Mouse (Mus musculus) c-Kit-positive CD71-negative TER-119-negative erythroid progenitor cells, embryonic 14.5 days (primary cell): ENCODE measurements around the gene Tas1r2.

Experiments used
- DNase-seq: peaks from one replicate; pipeline ENCODE4 v3.0.0-alpha.2; 2013; ENCODE audit warnings: low read depth

Gene Tas1r2

GRCm38 (mm10) chr4:139705986-139706385 is 52.6 kb downstream of the Tas1r2 start:
- DNase-seq = no peak

- DNase-seq = no peak
Observed at GRCm38 (mm10) chr4:139710467-139711334, 57.4 kb downstream of the Tas1r2 start.

GRCm38 (mm10) chr4:139715241-139715932 is 62.0 kb downstream of the Tas1r2 start:
- no peak for DNase-seq

DNA sequence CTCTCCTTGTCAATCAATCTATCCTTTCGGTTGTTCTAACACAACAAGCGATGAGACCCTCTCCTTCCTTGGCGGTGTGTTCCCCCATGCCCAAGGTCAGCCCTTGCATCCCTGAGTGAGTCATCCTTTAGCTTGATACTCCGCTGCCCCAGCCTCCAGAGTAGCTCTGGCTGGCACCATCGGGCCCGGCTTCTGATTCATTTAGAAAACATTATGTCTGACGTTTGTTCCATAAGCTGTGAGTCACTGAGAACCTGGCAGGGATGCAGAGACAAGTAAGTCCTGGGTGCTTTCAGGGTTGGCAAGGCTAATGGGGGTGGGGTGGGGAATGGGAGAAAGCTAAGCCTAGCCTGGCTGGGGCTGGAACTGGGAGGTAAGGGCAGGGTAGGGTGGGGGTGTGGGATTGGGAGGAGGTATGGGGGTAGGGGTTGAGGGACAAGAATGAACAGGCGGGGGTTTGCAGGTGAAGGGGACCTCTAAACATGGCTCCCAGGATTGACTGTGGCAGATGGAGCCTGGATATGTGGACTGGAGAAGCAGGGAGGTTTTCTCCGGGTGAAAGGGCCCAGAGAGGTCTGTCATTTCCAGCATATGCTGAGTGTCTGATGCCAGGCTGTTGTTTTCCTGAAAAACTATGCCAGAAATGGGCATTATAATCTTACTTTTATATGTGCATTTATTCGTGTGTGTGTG is 63.3 kb downstream of the Tas1r2 start:
- no peak for DNase-seq

DNA sequence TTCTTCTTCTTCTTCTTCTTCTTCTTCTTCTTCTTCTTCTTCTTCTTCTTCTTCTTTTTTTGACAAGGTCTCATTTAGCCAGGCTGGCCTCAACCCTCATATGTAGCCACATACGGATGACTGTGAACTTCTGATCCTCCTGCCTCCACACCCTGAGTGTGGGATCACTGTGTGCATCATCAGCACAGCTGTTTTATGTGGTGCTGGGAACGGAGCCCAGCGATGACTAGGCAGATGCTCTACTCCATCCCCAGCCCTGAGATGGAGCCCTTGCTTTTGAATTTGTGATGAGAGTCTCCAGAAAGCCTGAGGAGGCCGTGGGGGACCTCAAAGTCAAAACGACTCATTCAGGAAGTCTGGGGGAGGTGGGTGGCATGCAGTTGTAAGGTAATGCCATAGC is 65.6 kb downstream of the Tas1r2 start:
- DNase-seq = no peak
